Mouse (Mus musculus) retina, postnatal 1 day (tissue): ENCODE data around the gene Akap6.
"Not testable (repeated sequence)": the region's sequence is repeated elsewhere in the genome, so short reads cannot be mapped to it uniquely, and the experiment has no call there.

Experiments
- DNase-seq: peaks from one replicate; pipeline ENCODE4 v3.0.0-alpha.2; 2012

Akap6 gene

DNA sequence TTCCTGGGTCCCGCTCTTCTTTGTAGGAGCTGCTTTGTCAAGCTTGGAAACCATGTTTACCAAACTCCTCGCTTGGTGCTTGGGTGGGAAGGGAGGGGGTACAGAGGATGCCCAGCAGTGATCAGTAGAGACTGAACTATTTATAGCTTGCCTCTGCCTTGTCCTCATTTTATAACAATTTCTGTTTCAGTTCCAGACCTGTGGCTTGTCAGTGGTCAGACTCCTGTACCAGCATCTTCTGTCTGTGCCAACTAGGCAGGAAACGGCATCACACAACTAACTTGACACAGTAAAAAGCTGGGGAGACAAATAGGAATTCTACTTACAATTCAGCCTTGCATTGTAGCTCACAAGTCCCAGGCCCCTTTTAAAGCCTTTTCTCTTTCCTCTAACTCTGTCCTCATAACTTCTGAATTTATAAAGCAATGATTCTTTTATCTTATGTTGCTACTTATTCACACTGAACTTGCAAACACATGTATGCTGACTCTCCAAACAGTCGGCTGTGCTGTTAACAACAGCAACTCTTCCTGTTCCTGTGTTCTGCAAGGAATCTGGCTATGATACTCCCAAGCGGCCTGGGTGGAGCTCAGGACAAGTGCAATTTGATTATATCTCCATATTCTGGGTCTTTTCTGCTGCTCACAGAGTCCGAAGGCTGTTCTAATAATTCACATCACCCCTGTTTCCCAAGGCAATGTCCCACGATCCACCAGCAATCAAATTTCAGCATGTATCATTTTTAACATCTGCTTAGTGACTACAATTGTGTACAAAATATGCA is 12.9 kb downstream of the Akap6 start:
- no peak for DNase-seq

DNA sequence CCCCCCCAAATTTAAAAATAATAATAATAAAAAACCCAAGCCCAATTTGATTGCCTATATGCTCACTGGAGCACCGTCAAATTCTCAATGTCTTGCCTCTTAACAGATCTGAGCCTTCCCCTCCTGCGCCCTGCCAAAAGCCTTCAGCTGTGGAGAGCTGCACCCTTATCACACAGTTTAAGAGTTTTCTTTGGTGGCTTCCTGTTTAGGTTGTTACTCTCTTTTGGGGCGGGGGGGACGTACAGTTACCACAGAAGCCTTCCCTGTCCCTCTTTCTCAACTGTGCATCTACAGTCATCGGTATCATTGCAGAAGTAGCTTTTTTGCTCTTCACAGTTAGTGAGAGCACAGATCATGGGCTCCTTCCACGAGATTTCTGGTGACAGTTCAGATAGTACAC is 19.2 kb downstream of the Akap6 start:
- DNase-seq = no peak

DNA sequence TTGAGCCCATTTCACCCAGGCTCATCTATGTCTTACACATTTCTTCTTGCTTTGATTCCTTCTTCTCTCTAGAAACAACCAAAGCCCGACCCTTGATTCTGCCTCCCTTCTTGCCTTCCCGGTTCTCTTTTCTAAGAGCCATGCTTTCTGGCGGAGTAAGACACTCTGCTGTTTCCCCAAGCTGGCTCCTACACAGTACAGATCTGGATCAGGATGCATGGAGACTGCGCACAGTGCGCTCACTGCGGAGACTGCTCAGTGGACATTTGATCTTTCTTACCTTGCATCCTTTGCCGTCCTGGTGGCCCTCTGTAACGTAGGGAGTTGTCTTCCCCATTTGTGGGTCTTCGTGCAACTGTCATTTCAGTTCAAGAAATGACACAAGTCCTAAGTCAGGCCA is 20.0 kb downstream of the Akap6 start:
- no peak for DNase-seq

DNA sequence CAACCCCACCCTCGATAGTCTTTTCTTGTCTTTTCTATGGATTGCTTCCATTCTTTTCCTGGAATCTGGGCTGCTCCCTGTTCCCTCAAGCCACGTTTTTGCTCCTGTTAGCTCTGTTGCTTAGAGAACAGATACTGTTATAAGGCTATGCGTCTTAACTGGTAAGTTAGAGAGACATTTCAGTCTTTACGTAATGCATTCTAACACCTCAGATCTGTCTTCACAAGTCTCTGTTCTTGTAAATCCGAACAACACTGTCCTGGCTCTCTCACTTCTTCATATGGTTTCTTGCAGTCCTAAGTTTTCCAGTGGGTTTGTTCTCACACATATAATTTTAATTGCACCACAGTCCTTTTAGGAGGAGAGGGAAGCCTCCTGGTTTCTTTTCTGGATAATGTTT is 20.5 kb downstream of the Akap6 start:
- no peak for DNase-seq

DNA sequence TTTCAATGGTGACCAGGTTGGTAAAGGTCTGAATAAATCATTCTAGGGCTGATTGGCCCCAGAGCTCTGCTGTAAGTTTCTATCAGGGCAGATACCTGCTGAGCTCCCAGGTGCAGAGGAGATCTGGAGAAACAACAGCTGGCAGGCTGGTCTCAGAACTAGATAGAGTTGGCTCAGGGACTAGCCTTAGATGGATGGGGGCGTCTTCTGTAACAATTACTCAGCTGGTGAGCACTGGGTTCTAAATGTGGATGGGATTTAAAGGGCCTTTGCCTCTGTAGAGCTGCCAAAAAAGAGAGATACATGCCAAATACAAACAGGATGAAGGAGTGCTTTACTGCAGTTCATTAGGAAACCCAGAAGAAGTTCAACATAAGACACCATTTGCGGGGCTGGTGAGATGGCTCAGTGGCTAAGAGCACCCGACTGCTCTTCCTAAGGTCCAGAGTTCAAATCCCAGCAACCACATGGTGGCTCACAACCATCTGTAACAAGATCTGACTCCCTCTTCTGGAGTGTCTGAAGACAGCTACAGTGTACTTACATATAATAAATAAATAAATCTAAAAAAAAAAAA is 24.9 kb downstream of the Akap6 start:
- DNase-seq = not testable (repeated sequence)

DNA sequence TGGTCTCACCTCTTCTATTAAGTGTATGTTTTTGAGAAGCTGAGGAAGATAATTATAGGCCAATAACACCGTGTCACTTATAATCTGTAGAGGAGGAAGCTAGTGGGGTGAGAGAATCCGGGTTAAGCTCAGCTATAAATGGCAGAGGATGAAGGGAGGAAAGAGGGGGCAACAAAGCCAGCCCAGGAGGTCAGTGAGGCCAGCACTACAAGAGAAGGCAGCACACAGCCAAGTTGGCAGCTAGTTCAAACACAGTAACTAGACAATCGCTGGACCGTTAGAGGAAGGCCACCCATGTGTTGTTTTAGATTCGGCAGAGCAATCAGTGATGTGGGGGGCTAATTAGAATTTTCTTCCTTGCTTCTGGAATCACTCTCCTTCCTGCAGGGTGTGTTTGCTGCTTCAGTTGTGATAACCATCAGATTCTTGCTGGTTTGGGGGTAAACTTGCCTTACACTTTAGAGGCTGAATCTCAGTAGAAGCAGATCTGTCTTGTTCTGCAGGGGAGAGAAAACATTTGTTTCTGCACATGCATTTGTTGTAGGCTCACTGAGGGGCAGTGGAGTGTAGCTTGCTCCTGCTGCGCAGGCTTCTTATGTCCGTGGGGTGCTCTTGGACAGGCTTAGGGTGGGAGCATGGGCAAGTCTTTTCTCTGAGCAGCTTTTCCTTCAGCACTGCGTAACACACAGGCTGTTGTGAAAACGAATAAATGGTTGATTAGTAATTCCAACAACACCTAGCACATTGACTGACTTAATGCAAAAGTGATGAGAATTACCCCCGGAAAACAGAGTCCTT is 27.4 kb downstream of the Akap6 start:
- peak; percentile 61 for DNase-seq

DNA sequence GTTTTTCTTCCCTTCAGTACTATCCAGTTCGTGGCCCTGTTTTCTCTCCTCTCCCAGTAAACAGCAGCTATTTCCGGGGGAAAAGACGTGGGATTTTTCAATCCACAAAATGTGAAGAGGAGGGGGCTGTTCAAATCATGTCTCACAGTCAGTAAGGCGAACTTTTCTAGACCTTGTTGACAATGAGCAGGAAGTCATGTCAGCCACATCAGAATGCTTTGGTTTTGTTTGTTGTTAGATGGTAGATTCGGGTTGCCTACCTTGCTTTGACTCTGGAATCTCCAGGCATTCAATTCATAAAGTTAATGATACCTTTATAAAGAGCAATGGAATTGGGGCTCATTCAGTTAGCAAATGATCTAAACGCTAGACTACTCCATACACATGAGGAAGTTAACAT is 30.2 kb downstream of the Akap6 start:
- no peak for DNase-seq

DNA sequence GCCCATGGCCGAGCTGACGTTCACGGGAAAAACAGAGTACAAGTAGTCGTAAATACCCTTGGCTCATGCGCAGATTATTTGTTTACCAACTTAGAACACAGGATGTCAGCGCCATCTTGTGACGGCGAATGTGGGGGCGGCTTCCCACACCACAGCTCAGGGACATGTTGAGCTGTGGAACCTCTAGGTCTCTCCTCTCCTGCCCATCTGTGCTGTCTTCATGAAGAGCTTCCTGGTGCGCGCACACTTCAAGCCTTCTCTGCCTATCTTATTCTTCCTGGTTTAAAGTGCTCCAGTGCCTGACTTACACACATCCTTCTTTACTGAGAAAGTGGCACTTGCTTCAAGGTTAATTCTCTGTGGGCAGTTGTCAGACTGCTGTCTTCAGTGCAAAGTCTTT is 36.0 kb downstream of the Akap6 start:
- not testable (repeated sequence) for DNase-seq

DNA sequence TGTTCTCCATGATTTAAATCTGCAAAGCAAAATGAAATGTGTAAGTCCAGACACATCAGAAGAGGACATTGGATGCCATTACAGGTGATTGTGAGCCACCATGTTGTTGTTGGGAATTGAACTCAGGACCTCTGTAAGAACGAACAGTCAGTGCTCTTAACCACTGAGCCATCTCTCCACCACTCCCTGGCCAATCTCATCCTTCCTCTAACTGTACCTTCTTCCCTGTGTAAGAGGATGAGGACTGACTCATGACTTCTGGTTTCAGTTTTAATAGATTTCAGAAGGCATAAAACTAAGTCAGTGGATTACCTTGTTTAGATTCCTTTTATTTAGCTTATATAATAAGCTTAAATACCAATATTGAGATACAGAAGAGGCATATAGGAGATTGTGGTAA is 38.0 kb downstream of the Akap6 start:
- DNase-seq = no peak

DNA sequence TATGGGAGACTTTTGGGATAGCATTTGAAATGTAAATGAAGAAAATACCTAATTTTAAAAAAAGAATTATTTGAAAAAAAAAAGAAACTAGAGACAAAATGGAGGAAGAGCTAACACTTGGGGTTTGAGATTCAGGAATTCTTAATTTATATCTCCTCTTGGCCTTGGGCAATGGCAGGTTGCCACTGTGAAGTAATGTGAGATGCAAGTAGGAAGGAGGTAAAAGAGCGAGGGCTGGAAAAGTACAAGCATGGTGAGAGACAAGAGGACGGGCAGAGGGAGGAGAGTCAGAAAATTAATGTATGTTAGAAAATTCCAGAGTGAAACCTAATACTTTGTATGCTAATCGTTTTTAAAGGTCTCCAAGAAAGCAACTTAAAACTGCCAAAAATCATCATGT is 40.1 kb downstream of the Akap6 start:
- no peak for DNase-seq

DNA sequence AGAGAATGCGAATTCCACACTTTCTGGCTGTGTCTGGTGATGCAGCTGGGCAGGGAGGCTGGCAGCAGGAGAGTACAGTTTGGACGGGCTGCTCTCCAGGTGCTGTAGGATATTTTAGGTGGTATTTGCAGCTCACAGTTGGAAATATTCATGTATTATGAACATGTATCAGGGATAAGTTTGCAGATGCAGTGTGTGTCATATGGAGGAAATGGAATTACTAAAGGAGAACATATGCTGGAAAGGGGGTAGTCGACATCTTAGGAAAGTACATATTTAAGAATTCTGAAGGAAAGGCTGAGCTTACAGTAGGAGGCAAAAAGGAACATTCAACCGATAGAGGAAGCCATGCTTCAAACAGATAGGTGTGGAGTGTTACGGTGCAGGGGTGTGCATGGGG is 42.6 kb downstream of the Akap6 start:
- no peak for DNase-seq

DNA sequence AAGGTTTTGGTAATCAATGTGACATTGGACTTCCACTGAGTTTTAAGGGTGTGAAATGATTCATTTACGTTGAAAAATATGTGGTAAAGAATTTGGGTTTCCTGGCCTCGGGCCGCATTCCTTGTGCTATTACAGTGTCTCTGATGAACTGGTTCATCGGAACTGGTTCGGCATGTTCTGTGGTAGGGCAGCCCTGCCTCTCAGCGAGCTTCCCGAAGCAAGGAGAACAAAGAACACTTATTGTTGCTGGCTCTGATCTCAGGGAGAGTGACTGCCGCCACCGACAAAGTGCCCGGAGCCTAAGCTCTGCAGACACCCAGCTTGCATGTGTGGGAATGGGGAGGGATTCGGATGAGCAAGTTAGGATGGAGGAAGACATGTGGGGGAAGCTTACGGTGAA is 50.8 kb downstream of the Akap6 start:
- peak; percentile 57 for DNase-seq

DNA sequence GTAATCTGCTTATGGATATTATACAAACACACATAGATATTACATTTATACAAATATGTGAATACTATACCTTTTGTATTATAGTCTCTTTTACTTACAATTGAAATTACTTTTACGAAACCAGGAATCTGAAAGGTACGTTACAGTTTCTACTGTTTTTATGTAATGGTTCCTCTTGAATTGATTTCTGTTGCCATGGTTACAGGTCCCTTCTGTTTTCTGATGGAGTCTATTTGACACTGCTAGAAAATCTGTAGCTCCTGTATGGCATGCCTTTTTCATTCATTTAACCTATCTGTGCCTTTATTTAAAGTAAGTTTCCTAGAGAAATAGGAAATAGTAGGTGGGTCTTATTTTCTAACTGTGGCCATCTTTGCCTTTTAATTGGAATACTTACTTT is 56.5 kb downstream of the Akap6 start:
- DNase-seq = no peak

DNA sequence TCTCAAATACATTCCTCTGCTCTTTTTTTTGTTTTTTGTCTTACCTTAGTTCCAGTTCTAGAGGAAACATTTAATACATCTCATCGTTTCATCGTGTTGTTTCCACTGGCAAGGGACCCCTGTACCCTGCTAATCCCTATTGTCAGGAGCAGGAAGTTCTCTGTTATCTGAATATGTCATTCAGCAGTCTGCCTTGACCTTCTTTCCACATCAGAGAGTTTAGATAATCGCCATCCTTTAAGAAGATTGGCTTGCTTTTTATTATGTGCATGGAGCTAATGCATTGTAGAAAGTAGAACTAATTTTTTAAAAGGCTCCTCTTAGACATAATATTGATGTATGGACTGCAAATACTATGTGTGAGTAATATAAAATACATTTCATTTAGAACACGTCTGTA is 58.7 kb downstream of the Akap6 start:
- peak; percentile 73 for DNase-seq

DNA sequence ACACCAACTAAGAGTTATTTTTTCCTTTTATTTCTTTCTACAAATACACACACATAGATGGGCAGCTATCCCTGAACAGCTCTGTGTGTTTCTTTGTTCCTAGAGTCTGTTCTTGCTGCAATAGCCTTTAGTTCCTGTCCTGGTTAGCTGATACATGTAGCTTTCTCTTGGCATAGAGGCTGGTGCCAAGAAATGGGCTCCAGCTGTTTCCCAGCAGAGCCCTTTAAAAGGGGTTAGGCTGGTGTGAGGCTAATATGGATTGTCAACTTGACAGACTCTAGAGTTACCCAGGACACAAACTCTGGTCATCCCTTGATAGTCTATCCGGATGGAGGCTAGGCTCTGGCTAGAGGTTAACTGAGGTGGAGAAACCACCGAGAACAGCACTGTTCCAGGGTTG is 64.9 kb downstream of the Akap6 start:
- no peak for DNase-seq

DNA sequence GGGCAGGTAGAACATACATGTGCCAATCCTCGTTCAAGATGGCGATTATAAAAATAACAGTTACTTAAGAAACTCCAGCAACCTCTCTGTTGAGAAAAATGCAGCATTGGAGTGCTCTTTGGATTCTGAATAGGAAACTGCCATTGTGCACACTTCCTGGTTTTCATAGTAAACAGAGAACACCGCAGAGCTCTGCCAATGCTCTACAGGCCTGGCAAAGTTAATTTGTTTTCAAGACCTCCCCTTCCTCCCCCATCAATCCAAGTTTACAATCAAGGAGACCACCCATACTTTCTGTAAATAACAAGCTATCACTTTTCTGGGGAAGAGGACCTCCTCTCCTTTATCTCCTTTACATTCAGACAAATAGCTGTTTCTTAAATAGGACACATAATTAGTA is 65.6 kb downstream of the Akap6 start:
- DNase-seq = no peak

DNA sequence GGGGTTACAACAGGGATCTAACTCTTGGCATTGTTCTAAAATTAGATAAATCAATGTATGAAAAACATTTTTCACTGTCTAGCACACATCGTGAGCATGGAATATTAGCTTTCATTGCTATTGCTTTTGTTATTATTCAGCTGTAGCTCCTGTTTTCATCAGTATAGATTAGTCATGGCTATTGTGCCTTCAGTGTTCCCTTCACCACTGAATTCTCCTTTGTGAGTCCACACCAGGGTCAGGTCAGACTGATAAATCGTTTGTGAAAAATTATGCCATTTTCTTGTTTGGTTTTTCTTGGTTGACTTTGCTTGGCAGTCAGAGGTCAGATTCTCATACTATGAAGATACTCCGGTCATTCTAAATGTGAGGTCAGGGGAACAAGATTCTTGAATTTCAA is 70.4 kb downstream of the Akap6 start:
- DNase-seq = no peak

DNA sequence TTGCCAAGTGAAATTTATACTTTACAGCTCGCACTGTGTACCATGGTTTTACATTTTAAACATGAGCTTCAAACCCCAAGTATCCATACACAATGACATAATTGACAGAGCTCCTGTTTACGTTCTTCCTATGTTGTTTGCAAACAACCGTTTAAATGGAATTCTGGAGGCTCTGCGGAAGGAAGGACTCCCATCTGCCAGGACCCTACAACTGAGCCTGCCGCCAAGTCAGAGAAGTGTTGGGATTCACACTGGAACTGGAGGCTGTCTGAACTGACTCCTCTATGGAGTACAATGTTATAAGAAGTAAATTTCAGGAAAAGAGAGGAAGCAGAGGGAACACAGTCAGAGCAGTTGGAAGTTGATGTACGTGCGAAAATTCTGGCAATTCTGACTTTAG is 72.7 kb downstream of the Akap6 start:
- DNase-seq = no peak

DNA sequence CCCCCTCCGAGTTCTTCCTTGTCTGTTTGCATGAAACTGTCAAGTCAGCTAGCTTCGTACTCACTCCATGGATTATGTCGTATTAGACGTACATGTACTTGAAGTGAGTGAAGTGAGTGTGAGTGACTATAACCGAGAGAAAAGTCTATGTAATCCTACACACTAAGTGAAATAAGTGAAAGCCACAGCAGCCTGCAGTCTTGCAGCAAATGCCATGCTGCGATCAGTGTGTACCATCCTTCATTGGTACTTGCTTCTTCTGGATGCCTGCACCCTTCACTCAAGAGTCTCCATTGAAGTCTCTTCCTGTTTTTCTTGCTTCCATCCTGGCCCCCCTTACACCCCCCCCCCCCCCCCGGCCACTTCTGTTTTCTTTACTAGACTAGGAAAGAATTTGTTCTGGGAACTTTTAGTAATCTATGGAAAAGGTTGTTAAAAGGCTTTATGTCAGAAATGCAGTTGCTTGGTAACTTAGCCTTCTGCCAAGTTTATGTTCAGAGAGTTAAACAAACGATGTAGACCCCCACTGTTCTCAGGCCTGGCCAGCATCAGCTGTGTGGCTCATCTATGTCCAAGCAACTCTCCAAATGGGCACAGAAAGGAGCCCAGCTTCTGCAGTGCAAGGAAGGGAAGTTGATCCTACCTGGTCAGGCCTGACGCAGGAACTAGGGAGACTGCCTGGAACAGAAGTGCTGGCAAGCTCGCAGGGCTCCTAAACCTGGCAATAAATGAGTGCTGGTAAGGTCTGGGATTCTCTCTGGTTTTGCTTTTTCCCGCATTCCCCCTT is 73.5 kb downstream of the Akap6 start:
- peak; percentile 37 for DNase-seq

DNA sequence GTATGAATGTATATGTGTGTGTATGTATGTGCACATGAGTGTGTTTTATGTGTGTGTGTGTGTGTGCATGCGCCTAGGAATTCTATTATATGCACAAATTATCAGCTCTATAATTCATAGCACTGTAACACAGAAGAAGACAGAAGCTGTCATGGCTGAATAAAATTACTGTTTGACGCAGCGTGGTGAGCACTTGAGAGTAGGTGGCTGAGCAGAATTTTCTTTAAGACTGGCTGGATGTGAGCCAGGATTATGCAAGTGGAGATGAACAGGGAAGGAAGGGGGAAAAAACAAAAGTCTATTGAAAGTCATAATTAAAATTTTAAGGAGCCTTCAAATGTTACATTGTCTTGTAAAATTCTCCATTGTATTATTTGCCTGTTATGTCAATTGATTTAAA is 74.7 kb downstream of the Akap6 start:
- DNase-seq = peak; percentile 57

DNA sequence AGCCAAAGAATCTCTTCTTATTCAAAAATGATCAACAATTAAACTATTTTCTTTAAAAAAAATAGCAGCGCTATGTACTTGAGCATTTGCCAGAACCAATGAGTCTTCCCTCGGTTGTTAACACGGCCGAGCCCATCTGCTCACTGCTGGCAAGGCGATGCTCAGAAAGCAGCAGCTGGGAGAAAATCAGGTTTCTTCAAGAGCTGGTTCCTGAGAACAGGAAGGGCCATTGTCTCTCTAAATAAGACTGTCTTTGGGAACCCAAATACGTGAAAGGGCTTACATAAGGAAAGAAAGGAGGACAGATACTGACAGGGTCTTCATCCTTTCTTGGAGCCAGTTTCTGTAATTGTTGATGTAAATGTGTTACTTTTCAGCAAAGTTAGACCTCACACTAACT is 75.2 kb downstream of the Akap6 start:
- DNase-seq = peak; percentile 63

DNA sequence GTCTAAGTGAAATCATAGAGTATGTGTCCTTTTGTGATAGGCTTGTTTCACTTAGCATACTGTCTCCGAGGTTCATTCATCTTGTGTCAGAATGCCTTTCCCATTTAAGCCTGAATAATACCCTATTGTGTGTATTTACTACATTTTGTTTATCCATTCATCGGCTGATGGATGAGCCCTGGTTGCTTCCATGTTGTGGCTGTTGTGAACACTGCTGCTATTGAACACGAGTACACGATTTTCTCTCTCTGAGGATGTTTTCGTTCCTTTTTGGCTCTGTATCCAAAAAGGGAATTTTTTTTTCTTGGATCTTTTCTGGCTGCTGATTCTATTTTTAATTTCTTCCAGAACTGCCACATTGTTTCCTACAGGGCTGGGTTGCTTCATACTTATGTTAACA is 81.0 kb downstream of the Akap6 start:
- no peak for DNase-seq

DNA sequence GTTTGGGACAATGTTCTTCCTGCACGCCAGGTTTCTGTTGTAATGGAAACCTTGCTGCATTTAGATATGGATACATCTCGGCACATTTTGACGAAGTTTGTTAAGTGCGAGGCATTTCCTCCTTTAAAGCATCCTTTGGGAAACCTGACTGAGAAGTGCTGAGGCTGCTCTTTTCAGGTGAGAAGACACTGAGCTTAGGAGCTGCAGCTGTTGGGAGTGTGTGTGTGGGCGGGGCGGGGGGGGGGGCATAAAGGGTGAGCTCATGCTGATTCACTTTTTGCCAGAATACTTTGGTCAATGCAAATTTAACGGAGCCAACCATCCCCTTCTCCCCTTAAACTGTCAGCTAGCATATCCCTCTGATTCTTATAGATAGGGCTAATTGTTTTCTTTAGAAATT is 81.9 kb downstream of the Akap6 start:
- DNase-seq = no peak
